Mouse (Mus musculus) megakaryocyte, embryonic 14.5 days (primary cell): ENCODE data around the gene Trim6.

Experiments
- FLI1 ChIP-seq: IDR thresholded peaks from 2 replicates; pipeline ENCODE4 v1.6.1; 2012; ENCODE audit warnings: low read length, inconsistent platforms, mixed read lengths
- GATA1 ChIP-seq: IDR thresholded peaks from 3 replicates; pipeline ENCODE4 v1.6.1; 2012; ENCODE audit warnings: mixed read lengths, low read length, inconsistent platforms, borderline replicate concordance

- no peak for TF ChIP-seq GATA1
- TF ChIP-seq FLI1: no peak
These were observed 25.0 kb downstream of the Trim6 start for GRCm38 (mm10) chr7:104243616-104244015.
